Mouse (Mus musculus) adrenal gland, postnatal 25 days (tissue): ENCODE data around the gene Coq10a. TPM values are rescaled to one million over a fixed set of nuclear protein-coding genes. Genes with fewer than 3 reads are reported as not detected.
"Not testable (repeated sequence)": the region's sequence is repeated elsewhere in the genome, so short reads cannot be mapped to it uniquely, and the experiment has no call there.

Experiments
- DNase-seq: peaks from one replicate; pipeline ENCODE4 v3.0.0; 2021; ENCODE audit warnings: mixed read lengths
- microRNA-seq, 2 experiments: library from miRNA; unstranded; fragments of <30 nt; microRNA quantifications; one replicate each; pipeline ENCODE4 v1.2.0; 2021
- total RNA-seq: library from RNA; stranded (reverse); gene quantifications from 2 replicates; pipeline ENCODE4 v1.2.3, GENCODE M21; 2021

The Coq10a gene
- total RNA-seq, 1 experiment from 2014 or later, result 80.2 TPM

DNA sequence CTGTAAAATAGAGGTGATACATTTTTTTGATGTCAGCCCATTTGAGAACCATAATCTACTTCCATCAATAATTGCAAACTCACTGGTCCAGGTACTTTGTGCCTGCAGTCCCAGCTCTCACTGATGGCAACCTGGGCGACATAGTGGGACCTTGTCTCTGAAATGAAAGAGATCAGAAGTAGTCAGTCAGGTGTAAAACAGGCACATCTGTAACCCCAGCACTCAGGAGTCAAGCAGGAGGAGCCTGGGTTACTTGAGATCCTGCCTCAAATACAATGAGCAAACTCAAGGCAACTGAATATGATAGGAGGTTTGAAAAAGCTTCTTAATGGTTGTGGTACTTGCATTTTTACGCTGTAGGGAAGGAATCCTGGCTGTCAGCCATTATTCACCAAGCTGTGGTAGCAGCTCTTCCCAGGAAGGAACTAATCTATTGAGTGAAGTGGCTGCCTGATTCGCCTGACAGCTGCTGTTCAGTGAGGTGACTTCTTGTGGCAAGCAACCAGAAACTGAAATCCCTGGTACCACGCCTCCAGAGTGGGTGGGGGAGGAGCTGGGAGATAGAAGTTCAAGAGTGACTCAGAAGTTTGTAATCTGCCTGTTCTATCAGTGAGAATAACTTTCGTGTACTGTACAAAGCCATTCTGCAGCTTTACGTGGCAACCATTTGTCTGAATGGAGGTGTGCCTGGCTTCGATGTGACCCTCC lies 24.1 kb downstream of the Coq10a start:
- peak; percentile 73 for DNase-seq

DNA sequence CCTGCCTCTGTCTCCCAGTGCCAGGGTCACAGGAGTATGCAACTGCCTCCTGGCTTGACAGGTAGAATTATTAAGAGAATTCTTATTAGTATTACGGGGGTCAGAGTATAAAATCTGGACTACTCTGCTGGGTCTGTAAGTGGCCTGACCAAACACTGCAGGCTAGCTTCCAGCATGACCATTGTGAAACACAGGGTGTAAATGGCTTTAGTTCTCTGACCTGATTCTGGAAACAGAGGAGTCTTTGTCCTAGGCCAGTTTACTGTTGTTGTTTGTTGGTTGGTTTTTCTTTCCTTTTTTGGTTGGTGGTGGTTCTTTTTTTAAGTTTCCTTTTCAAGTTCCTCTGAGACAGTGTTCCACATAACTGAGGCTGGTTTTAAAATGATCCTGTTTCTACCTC lies 25.4 kb downstream of the Coq10a start:
- no peak for DNase-seq

DNA sequence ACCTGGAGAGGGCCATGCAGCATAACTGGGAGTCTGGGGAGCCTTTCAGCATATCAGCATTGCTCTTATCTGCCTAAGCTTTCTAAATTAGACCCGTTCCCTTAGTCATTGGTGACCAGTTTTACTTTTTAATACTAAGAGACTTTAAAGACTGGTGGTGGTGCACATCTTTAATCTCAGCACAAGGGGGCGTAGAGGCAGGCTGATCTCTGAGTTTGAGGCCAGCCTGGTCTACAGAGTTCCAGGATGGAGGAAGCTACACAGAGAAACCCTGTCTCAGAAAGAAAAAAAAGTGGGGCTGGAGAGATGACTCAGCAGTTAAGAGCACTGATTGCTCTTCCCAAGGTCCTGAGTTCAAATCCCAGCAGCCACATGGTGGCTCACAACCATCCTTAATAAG lies 28.5 kb downstream of the Coq10a start:
- DNase-seq, result no peak

DNA sequence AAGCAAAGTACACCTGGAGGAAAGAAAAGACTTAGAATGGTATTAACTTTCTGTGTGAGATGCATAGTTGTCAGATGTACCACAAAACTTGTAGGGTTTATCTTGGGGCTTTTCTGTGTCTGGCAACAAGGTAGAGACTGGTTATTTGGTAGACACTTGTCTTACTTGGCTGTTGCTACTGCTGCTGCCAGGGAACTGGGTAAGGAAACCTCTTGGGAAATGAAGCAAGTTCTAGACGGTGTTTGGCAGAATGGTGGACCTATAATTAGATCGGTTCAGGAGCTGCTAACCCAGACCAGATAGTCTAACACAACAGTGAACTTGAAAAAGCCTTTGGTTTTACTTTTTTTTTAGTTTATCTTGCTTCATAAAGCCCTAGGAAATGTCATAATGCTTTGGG lies 29.8 kb downstream of the Coq10a start:
- DNase-seq, result no peak

DNA sequence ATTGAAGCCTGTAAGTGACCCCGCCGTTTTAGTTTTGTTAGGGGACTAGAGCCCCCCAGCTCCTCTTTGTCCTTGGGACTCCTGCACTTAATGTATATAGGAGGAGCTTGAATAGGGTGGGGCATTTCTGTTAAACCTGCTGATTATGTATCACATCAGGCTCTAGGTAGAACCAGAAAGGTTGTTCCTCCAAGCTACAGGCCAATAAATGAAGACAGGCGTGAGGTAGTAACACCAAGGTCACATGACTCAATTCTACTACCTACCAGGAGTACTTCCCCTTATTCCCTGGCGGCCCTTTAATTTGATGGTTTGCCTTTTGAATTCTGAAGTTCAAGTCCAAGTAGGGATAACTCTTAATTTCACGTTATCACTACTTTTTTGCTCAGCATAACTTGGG lies 30.4 kb downstream of the Coq10a start:
- DNase-seq, result no peak

DNA sequence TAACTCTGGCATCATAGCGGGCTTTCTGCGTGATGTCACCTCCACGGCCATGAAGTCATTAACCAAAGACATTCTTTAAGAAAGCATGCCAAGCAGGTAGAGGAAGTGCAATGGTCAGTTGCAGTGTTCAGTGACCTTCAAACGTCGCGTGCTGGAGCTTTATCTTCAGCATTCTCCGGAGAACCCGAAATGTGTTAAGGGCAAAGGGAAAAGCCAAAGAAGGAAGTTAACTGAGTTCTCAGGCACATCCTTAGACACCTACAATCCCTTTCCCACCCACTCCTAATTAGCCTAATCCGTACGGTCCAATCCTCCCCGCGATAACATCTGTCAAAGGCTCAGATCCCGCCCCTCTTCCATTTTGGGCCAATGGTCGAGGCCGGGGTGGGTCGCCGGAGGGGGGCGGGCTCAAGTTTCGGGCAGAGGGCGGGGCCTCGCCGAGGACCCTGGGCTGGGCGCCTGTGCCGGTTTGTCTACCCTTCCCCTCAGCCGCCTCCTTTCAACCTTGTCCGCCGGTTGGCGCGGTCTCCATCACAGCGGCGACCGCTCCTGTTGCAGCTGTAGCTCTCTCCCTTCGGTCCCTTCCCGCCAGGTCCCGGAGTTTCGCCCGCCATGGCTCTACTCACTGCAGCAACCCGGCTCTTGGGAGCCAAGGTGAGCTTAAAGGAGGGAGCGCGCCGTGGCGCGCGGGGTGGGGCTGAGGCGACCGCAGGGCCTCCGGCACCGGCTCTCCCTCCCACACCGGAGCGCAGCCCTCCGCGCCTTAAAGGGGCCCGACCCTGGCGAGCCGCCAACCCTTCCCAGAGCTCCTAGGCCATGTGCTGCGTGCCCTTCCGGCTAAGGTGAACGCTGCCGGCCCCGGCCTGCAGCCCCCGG lies 31.3 kb downstream of the Coq10a start, which contains the start of gene Cs:
Gene Cs, plus strand, starts transcription at position 429 of the 876 bp plus-strand sequence.
- DNase-seq, result peak; percentile 98

DNA sequence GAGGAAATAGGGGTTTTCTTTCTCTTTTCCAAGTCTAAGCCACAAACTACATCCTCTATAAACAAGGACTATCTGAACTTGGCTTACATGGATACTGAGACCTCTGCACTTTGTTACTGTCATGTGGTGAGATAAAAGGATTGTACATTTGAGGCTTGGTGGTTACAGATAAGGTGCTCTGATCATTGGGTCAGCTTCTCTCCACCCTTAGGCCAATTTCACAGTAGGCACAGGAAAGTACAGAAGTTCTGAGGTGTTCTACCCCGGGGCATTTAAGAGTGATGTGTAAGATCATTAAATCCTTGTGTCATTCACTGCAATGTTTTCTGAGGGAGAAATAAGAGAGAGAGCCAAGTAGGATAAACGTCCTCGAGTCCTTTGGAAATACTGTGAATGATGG lies 32.2 kb downstream of the Coq10a start:
- DNase-seq, result no peak

DNA sequence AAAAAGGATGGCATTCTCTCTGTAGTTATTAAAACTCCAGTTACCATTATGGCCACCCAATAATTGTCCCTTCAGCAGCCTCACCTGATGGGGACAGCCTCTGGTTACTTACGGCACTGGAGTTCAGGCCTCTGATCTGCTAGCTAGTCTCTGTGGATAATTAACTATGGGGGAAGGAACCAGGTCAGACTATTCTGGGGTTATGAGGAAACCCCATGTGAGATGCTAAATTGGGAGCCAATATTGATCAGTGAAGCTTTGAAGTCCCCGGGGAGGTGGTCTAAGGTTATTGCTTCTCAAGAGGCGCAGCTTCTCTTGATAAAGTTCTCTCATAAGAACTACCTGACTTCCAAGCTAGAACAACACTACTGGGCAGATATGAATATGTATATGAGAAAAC lies 32.6 kb downstream of the Coq10a start:
- no peak for DNase-seq

DNA sequence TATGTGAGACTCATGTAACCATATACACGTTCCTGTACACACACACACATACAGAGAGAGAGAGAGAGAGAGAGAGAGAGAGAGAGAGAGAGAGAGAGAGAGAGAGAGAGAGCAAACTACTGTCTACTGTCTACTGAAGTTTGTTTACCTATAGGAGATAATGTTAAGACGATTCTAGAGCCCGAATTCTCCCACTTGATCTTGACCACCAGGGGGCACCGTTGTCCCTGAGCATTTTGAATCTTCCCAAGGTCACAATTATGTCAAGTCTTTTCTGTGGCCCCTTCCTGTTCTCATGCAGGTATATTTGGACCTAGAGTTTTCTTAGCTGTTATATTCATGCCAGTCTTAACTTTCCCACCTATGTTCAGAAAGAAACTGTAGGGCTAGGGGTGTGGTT lies 33.2 kb downstream of the Coq10a start:
- DNase-seq, result peak; percentile 78

DNA sequence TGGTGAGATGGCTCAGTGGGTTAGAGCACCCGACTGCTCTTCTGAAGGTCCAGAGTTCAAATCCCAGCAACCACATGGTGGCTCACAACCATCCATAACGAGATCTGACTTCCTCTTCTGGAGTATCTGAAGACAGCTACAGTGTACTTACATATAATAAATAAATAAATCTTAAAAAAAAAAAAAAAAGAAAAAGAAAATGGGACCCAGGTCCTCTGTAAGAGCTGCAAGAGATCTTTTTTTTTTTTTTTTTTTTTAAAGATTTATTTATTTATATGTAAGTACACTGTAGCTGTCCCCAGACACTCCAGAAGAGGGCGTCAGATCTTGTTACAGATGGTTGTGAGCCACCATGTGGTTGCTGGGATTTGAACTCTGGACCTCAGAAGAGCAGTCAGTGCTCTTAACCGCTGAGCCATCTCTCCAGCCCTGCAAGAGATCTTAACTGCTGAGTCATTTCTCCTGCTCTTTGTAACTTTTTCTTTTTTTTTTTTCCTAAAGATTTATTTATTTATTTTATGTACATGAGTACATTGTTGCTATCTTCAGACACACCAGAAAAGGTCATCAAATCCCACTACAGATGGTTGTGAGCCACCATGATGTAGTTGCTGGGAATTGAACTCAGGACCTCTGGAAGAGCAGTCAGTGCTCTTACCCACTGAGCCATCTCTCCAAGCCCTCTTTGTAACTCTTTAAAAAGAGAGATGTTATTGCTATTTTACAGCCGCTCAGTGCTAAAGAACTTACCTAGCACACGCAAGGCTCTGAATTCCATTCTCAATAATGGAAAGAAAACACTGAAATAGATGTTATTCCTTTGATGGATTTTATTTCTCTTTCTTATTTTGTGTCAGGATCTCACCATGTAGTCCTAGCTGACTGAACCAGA lies 36.2 kb downstream of the Coq10a start:
- not testable (repeated sequence) for DNase-seq

DNA sequence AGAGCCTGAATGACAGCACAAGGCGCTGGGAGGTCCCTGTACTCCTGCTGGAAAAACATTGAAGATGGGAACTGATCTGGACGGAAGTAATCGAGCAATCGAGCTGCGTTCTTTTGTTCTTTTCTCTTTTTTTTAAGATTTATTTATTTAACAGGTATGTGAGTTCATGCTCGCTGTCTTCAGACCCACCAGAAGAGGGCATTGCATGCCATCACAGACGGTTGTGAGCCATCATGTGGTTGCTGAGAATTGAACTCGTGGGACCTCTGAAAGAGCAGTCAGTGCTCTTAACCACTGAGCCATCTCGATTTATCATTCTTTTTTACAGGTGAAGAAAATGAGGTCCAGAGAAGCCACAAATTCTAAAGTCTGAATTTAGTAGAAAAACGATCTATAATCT lies 41.2 kb downstream of the Coq10a start:
- no peak for DNase-seq

DNA sequence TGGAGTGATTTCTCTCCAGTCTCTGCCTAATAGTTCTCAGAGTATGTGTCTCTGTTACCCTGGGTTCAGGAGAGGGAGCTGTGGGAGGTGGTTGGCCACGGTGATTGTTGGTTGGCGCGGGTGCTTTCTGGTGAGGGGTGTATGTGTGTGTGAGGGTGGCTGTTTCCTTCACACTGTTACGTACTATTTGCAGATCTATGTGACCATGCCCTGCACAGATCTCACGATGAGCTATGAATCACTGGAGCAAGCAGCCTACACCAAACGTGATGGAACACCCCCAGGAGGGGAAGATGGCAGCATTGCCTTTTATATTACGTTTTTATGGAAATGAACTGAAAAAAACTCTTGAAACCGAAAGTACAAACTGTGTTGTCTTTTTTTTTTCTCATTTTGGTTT lies 42.0 kb downstream of the Coq10a start:
- DNase-seq, result no peak

DNA sequence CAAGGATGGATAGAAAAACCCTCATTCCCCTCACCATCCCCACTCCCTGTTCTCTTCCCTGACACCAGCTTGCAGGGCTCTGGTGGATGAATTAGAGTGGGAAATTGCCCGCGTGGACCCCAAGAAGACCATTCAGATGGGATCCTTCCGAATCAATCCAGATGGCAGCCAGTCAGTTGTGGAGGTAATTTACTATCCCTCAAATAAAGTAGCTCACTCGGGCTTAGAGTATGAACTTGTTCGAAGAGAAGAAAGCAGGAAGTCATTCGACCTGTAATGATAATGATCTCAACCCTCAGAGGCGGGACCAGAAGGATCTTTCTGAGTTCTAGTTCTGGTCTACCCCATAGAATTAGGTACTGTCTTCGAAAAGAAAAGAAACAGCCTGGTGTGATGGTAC lies 45.3 kb downstream of the Coq10a start:
- no peak for DNase-seq

DNA sequence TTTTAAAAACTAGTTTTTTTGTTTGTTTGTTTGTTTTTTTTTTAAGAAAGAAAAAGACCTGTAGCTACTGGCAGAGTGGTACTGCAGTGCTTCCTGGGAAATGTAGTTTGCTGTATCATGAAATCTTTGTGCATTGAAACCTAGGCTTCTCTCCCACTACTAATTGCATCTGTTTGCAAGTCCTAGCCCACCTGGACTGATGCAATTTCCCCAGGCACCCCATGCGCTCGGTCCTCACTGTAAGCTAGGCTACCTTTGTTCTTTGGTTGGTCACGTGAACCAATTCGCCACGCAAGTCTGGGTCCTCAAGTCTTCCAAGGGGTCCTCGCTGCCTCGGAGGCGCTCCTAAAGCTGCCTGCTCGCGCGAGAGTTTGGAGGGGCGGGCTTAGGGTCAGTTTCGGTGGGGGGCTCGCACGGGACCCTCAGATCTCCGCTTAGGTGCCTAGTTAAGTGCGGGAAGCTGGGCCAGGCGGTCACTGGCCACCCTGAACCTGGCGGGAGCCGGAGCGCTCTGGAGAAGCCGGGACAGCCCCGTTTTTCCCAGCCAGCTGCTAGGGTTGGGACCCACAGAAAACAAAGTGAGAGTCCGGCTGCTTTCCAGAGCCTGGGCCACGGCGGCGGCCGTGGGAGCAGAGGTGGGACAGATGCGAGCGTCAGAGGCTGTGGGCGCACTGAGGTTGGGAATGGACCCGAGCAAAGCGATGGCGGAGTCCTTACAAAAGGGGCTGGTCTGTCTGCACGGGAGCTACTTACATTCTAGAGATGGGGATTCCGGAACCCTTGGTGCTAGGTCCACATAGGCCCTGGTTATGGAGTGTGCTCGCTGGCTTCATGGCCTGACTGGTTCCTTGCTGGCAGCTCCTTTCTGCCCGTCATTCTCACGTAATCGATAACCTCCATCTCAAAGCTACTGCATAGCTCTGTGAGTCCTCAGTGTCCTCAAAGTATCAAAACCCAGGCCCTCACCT lies 46.4 kb downstream of the Coq10a start, which contains the start of gene Cnpy2:
Gene Cnpy2, plus strand, starts transcription at position 319 of the 968 bp plus-strand sequence.
- DNase-seq, result peak; percentile 80

DNA sequence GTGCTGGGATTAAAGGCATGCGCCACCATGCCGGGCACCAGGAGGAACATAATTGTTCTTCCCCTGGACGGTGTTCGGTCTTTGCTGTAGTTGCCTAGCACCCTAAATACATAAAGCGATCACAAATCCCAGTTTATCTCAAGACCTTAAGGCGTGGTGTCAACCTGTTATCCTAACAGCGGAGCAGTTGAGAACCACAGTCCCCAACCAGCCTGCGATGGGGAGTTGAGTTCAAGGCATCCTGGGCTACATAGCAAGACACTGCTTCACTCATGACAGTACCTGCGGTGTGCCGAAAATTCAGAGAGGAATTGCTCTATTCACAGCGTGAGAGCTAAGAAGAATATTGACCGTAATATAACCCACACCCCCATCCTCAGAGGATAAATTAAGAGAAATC lies 47.2 kb downstream of the Coq10a start:
- DNase-seq, result no peak

DNA sequence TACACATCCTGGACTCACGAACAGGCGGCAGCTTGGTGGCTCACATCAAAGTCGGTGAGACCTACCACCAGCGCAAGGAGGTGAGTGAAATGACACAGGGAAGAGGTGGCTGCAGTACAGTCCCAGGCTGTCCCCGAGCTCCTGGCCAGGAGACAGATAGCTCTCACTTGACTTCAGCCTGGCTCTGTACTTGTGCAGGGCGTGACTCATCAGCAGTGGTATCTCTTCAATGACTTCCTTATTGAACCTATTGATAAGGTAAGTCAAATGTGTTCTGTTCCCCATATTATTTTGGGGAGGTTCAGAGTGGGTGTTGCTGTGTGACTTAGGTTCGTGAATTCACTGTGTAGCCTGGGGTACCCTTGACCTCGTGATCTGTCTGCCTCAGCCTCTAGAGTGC lies 53.2 kb downstream of the Coq10a start:
- no peak for DNase-seq

Small RNA genes lying within 50 kb of the gene (microRNA-seq; reads per million reads assigned to microRNA genes)
- gene Gm25361, result 0 reads per million in 2 experiments
- gene Gm26308, result 0 reads per million in 2 experiments
- 0 to 0.69 reads per million in 2 experiments for gene Mir6914
- 0.34 to 1.4 reads per million in 2 experiments for gene Mir6915

Other genes starting within 250 kb of the Coq10a start
- gene Rbms2, start 188.7 kb downstream of the Coq10a start, total RNA-seq, result 84.6 and 85.7 TPM in 2 replicates
- 1.3 and 5.5 TPM in 2 replicates for gene Gls2, start 174.5 kb downstream of the Coq10a start, total RNA-seq
- 15.3 and 18.0 TPM in 2 replicates for gene Spryd4, start 157.2 kb downstream of the Coq10a start, total RNA-seq
- gene Mip, start 143.2 kb downstream of the Coq10a start, total RNA-seq, result not detected in 2 replicates
- 14.1 and 20.7 TPM in 2 replicates for gene Timeless, start 136.9 kb downstream of the Coq10a start, total RNA-seq
- 0.30 and 2.8 TPM in 2 replicates for gene Apon, start 114.9 kb downstream of the Coq10a start, total RNA-seq
- 9.7 and 10.0 TPM in 2 replicates for gene Apof, start 100.3 kb downstream of the Coq10a start, total RNA-seq
- gene Stat2, start 98.4 kb downstream of the Coq10a start, total RNA-seq, result 37.2 and 52.6 TPM in 2 replicates
- not detected in 2 replicates for gene Il23a, start 70.2 kb downstream of the Coq10a start, total RNA-seq
- gene Pan2, start 65.7 kb downstream of the Coq10a start, total RNA-seq, result 28.9 and 32.7 TPM in 2 replicates
- 164 and 206 TPM in 2 replicates for gene Cnpy2, start 46.5 kb downstream of the Coq10a start, total RNA-seq
- 287 and 317 TPM in 2 replicates for gene Cs, start 31.3 kb downstream of the Coq10a start, total RNA-seq
- 72.3 and 75.1 TPM in 2 replicates for gene Ankrd52, start 8.1 kb upstream of the Coq10a start, total RNA-seq
- not detected in 2 replicates for gene Slc39a5, start 32.2 kb upstream of the Coq10a start, total RNA-seq
- gene Nabp2, start 42.5 kb upstream of the Coq10a start, total RNA-seq, result 74.6 and 75.0 TPM in 2 replicates
- 35.9 and 44.4 TPM in 2 replicates for gene Rnf41, start 42.7 kb upstream of the Coq10a start, total RNA-seq
- gene Smarcc2, start 90.3 kb upstream of the Coq10a start, total RNA-seq, result 107 and 125 TPM in 2 replicates
- 791 and 820 TPM in 2 replicates for gene Myl6, start 125.1 kb upstream of the Coq10a start, total RNA-seq
- 5.0 and 6.9 TPM in 2 replicates for gene Myl6b, start 129.7 kb upstream of the Coq10a start, total RNA-seq
- 18.1 and 22.9 TPM in 2 replicates for gene Esyt1, start 156.9 kb upstream of the Coq10a start, total RNA-seq
- gene Zc3h10, start 178.8 kb upstream of the Coq10a start, total RNA-seq, result 9.1 and 13.6 TPM in 2 replicates
- 2,617 and 2,671 TPM in 2 replicates for gene Rpl41, start 180.3 kb upstream of the Coq10a start, total RNA-seq
- 83.8 and 97.6 TPM in 2 replicates for gene Pa2g4, start 197.0 kb upstream of the Coq10a start, total RNA-seq
- 2.8 and 3.8 TPM in 2 replicates for gene Erbb3, start 220.7 kb upstream of the Coq10a start, total RNA-seq